Mouse (Mus musculus) myocyte (in vitro differentiated cells): Measurements from ENCODE around the gene Card14. TPM values are rescaled to one million over a fixed set of nuclear protein-coding genes. Genes with fewer than 3 reads are reported as not detected.

Source experiments
- H3K27me3 ChIP-seq: one replicate; pipeline ENCODE4 v1.6.1; 2011; ENCODE audit not compliant: control insufficient read depth, insufficient read depth, insufficient read length
- H3K36me3 ChIP-seq: one replicate; pipeline ENCODE4 v1.6.1; 2011; ENCODE audit not compliant: control insufficient read depth, insufficient read depth
- H3K4me2 ChIP-seq: one replicate; pipeline ENCODE4 v1.6.1; 2011; ENCODE audit warnings: low read depth, control low read depth
- H3K4me3 ChIP-seq: one replicate; pipeline ENCODE4 v1.5.1; 2011; ENCODE audit warnings: mild to moderate bottlenecking, control low read depth, moderate library complexity
- H3K79me2 ChIP-seq: one replicate; pipeline ENCODE4 v1.6.1; 2011; ENCODE audit not compliant: control insufficient read depth, insufficient read depth
- H3ac ChIP-seq: one replicate; pipeline ENCODE4 v1.6.1; 2011; ENCODE audit not compliant: control insufficient read depth, insufficient read length
- CEBPB ChIP-seq: IDR thresholded peaks from 2 replicates; pipeline ENCODE4 v1.6.1; 2011; ENCODE audit warnings: mild to moderate bottlenecking, moderate library complexity; ENCODE audit not compliant: poor library complexity, insufficient read depth, severe bottlenecking
- E2F4 ChIP-seq: IDR thresholded peaks from one replicate; pipeline ENCODE4 v1.6.1; 2011; ENCODE audit warnings: mild to moderate bottlenecking, control low read depth, moderate library complexity; ENCODE audit not compliant: insufficient read depth
- MAX ChIP-seq: IDR thresholded peaks from one replicate; pipeline ENCODE4 v1.6.1; 2011; ENCODE audit warnings: low read depth, mild to moderate bottlenecking, control low read depth
- MYOD1 ChIP-seq, 3 experiments: IDR thresholded peaks; one replicate each; pipeline ENCODE4 v1.6.1; 2011; ENCODE audit warnings: control low read depth in 2 of 3, low read depth in 2 of 3, mild to moderate bottlenecking in 2 of 3, moderate library complexity in 1 of 3; ENCODE audit not compliant: insufficient read length in 2 of 3, control insufficient read depth in 1 of 3
- MYOG ChIP-seq, 3 experiments: IDR thresholded peaks; one replicate each; pipeline ENCODE4 v1.6.1; 2011; ENCODE audit warnings: control low read depth in 2 of 3, low read depth in 2 of 3, mild to moderate bottlenecking in 2 of 3; ENCODE audit not compliant: insufficient read length in 2 of 3, control insufficient read depth in 1 of 3, insufficient read depth in 1 of 3
- POLR2A ChIP-seq: IDR thresholded peaks from one replicate; pipeline ENCODE4 v1.6.1; 2011; ENCODE audit warnings: low read depth, mild to moderate bottlenecking, control low read depth, moderate library complexity; ENCODE audit not compliant: insufficient read length
- POLR2AphosphoS2 ChIP-seq: IDR thresholded peaks from one replicate; pipeline ENCODE4 v1.6.1; 2011; ENCODE audit warnings: low read depth, control low read depth; ENCODE audit not compliant: insufficient read length
- REST ChIP-seq: IDR thresholded peaks from one replicate; pipeline ENCODE4 v1.6.1; 2011; ENCODE audit warnings: mild to moderate bottlenecking, control low read depth, moderate library complexity; ENCODE audit not compliant: insufficient read depth, insufficient read length
- SRF ChIP-seq: IDR thresholded peaks from one replicate; pipeline ENCODE4 v1.6.1; 2011; ENCODE audit warnings: low read depth; ENCODE audit not compliant: control insufficient read depth, insufficient read length
- TCF12 ChIP-seq: IDR thresholded peaks from one replicate; pipeline ENCODE4 v1.6.1; 2011; ENCODE audit warnings: mild to moderate bottlenecking, control low read depth; ENCODE audit not compliant: poor library complexity, insufficient read depth, severe bottlenecking
- TCF3 ChIP-seq: IDR thresholded peaks from one replicate; pipeline ENCODE4 v1.6.1; 2011; ENCODE audit warnings: low read depth, control low read depth; ENCODE audit not compliant: insufficient read length
- USF1 ChIP-seq: IDR thresholded peaks from one replicate; pipeline ENCODE4 v1.6.1; 2011; ENCODE audit warnings: low read depth, mild to moderate bottlenecking, control low read depth, moderate library complexity
- polyA plus RNA-seq: library from polyadenylated mRNA; unstranded; fragments of >200 nt; fragmentation: generic; extraction: Trizol; gene quantifications from one replicate; pipeline ENCODE4 v1.2.1, GENCODE M21; 2012; ENCODE audit warnings: missing spikeins

Card14 gene
- polyA plus RNA-seq, 1 experiment = 1.1 TPM

- peaks cover 3% of the 10 kb centered on the region for H3K79me2 ChIP-seq
- H3ac ChIP-seq = peak overlapping the region; percentile 7
- peak overlapping the region; percentile 91 for H3K4me3 ChIP-seq
- H3K4me2 ChIP-seq = peak overlapping the region; percentile 85
- no peaks in the 10 kb centered on the region for H3K36me3 ChIP-seq
- no peaks in the 10 kb centered on the region for H3K27me3 ChIP-seq
- TF ChIP-seq SRF (no peak), MYOG (IDR thresholded peaks at IDR 0.05; ENCODE audit: control insufficient read depth in 1 of 3, insufficient read depth in 1 of 3, insufficient read length in 2 of 3, low read depth in 2 of 3) (no peak), POLR2A (no peak), TCF3 (no peak), POLR2AphosphoS2 (peak; percentile 21)
Observed at GRCm38 (mm10) chr11:119392001-119392614, 84.5 kb downstream of the Card14 start.

- Histone ChIP-seq H3ac (peak within 1 kb of the TSS; percentile 7), H3K27me3 (no peaks in the 10 kb centered on the region), H3K36me3 (no peaks in the 10 kb centered on the region), H3K4me3 (peak within 1 kb of the TSS; percentile 91), H3K4me2 (peak within 1 kb of the TSS; percentile 85), H3K79me2 (peaks cover 3% of the 10 kb centered on the region)
- TF ChIP-seq TCF12 (no peak), USF1 (peak; percentile 98), E2F4 (no peak), POLR2AphosphoS2 (peak; percentile 52), TCF3 (no peak), REST (no peak), CEBPB (no peak), MYOG (IDR thresholded peaks at IDR 0.05; ENCODE audit: control insufficient read depth in 1 of 3, insufficient read depth in 1 of 3, insufficient read length in 2 of 3, low read depth in 2 of 3) (no peak), POLR2A (peak; percentile 56), SRF (no peak), MAX (no peak), MYOD1 (IDR thresholded peaks at IDR 0.05; ENCODE audit: control insufficient read depth in 1 of 3, insufficient read length in 2 of 3, low read depth in 2 of 3) (no peak)
Observed at GRCm38 (mm10) chr11:119392800-119393482, 85.4 kb downstream of the Card14 start, which contains the start of gene Rnf213. Rnf213 (plus strand) TSS chr11:119393100.

GRCm38 (mm10) chr11:119393483-119393804, 85.9 kb downstream of the Card14 start:
- H3ac ChIP-seq = peak overlapping the region; percentile 7
- H3K79me2 ChIP-seq = peaks cover 3% of the 10 kb centered on the region
- TF ChIP-seq CEBPB (no peak), TCF12 (no peak), SRF (no peak), POLR2AphosphoS2 (no peak), USF1 (no peak), E2F4 (no peak), MYOG (IDR thresholded peaks at IDR 0.05; ENCODE audit: control insufficient read depth in 1 of 3, insufficient read depth in 1 of 3, insufficient read length in 2 of 3, low read depth in 2 of 3) (no peak), REST (no peak), POLR2A (no peak), MYOD1 (IDR thresholded peaks at IDR 0.05; ENCODE audit: control insufficient read depth in 1 of 3, insufficient read length in 2 of 3, low read depth in 2 of 3) (no peak), TCF3 (no peak), MAX (no peak)
- peak overlapping the region; percentile 85 for H3K4me2 ChIP-seq
- no peaks in the 10 kb centered on the region for H3K36me3 ChIP-seq
- peak overlapping the region; percentile 91 for H3K4me3 ChIP-seq
- no peaks in the 10 kb centered on the region for H3K27me3 ChIP-seq

- peak overlapping the region; percentile 85 for H3K4me2 ChIP-seq
- TF ChIP-seq E2F4 = no peak
- no peak for TF ChIP-seq SRF
- TF ChIP-seq POLR2AphosphoS2 = no peak
- no peak for TF ChIP-seq TCF3
- no peak for TF ChIP-seq MYOG (IDR thresholded peaks at IDR 0.05; ENCODE audit: control insufficient read depth in 1 of 3, insufficient read depth in 1 of 3, insufficient read length in 2 of 3, low read depth in 2 of 3)
- TF ChIP-seq MAX = no peak
- TF ChIP-seq REST = no peak
- TF ChIP-seq CEBPB = no peak
- TF ChIP-seq POLR2A = no peak
- no peak for TF ChIP-seq USF1
- no peaks in the 10 kb centered on the region for H3K27me3 ChIP-seq
- H3K4me3 ChIP-seq = no peak overlapping the region
- H3K36me3 ChIP-seq = no peaks in the 10 kb centered on the region
- no peak overlapping the region for H3ac ChIP-seq
- peaks cover 3% of the 10 kb centered on the region for H3K79me2 ChIP-seq
Observed at GRCm38 (mm10) chr11:119394210-119394609, 86.6 kb downstream of the Card14 start.

Other genes with a start within 250 kb of the Card14 start
- gene Cbx4, start 221.5 kb upstream of the Card14 start, polyA plus RNA-seq = 29.9 TPM
- 8.5 TPM for gene Tbc1d16, start 79.3 kb upstream of the Card14 start, polyA plus RNA-seq
- gene Ccdc40, start 79.2 kb upstream of the Card14 start, polyA plus RNA-seq = 0.07 TPM
- 86.4 TPM for gene Gaa, start 39.9 kb upstream of the Card14 start, polyA plus RNA-seq
- 247 TPM for gene Eif4a3, start 7.7 kb upstream of the Card14 start, polyA plus RNA-seq
- 4.2 TPM for gene Sgsh, start 47.8 kb downstream of the Card14 start, polyA plus RNA-seq
- 1.5 TPM for gene Slc26a11, start 47.8 kb downstream of the Card14 start, polyA plus RNA-seq
- gene Rnf213, start 85.3 kb downstream of the Card14 start, polyA plus RNA-seq = 16.7 TPM
- 16.6 TPM for gene Endov, start 183.6 kb downstream of the Card14 start, polyA plus RNA-seq
- 9.3 TPM for gene Nptx1, start 240.0 kb downstream of the Card14 start, polyA plus RNA-seq